Mouse (Mus musculus) adipocyte (in vitro differentiated cells): Measurements from ENCODE around the gene Tspo.

Experiments used
- DNase-seq: peaks from one replicate; pipeline ENCODE4 v3.0.0-alpha.2; 2016; ENCODE audit warnings: low spot score

Gene Tspo

DNA sequence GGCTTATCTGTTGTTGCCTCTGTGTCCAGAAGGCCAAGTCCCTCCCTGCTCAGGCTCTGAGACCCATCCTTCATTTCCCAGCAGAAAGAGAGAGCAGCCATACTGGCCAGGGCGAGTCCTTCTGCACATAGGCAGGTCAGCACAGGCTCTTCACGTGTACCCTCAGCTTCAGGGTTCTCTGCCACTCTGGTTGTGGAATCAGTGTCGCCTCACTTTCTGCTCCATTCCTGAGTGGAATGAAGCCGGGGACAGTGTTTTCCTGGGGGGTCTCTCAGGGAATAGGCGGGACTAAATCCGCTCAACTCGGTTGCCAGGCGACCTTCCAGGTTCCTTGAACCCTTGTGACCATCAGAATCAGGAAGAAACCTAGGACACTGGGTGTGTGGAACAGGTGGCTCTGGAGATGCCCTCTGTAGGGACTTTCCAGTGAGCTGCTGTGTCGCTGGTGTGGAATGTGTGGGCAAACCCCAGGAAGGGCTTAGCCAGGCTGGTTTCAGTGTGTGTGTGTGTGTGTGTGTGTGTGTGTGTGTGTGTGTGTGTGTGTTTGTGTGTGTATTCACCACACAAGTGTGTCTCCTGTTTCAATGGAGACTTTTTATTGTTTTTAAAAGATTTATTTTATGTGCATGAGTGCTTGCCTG lies 21.6 kb upstream of the Tspo start:
- DNase-seq = no peak

GRCm38 (mm10) chr15:83546029-83546428 lies 17.4 kb upstream of the Tspo start:
- no peak for DNase-seq

- no peak for DNase-seq
Measured at GRCm38 (mm10) chr15:83547144-83547543, 16.2 kb upstream of the Tspo start.

GRCm38 (mm10) chr15:83550137-83550536 lies 13.3 kb upstream of the Tspo start:
- DNase-seq = no peak

DNA sequence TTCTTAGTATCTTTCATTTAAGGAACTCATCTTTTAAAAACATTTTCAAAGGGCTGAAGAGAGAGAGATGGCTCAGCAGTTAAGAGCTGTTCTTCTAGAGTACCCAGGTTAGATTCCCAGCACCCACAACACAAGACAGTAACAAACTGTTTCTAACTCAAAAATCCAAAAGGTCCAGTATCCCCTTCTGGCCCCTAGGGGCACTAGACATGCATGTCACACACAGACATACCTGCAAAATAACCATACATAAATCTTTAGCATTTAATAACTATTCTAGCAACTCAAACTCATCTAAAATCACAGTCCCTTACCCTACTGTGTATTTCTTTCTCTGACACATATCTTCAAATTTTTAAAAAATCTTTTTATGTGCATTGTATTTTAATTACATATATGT lies 9.6 kb upstream of the Tspo start:
- no peak for DNase-seq

- DNase-seq = peak; percentile 77
Measured at GRCm38 (mm10) chr15:83555161-83555974, 8.0 kb upstream of the Tspo start.

- DNase-seq = no peak
Measured at GRCm38 (mm10) chr15:83560941-83561477, 2.4 kb upstream of the Tspo start.

- DNase-seq = peak; percentile 98
Measured at GRCm38 (mm10) chr15:83562626-83563270, 644 bp upstream of the Tspo start.

DNA sequence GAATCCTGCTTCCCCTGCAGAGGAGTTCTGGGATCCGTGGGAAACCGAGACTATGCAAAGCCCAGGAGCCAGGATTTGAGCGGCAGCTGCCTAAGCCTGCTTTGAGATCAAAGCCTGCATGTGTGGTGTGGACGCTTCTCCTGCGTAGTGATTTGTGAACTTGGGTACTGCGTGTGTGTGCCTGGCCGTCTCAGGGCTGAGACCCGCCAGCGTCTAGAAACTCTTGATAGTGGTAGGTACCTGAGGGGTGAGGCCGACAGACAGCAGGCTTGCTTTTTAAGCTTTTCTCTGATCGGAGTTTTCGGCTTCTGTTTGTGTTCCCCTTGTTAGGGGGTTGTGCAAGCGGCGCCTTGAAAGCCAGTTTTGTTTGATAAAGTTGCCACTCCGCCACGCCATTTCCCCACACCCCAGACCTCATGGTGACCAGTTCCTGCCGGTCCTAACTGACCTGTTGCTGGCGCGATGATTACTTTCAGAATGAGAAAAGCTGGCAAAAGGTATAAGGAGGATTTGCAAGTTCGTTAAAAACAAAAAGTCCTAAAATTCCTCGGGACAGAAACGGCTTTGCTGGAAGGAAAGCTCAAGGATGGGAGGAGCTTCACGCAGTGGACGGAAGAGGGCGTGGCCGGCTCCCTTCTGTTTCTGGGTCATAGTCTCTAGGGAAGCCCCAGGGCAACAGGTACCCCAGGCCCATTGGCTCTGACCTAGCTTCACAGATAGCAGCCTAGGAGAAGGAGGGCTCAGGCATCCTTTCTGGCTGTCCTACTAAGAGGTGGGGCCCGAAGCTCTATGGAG lies 662 bp downstream of the Tspo start:
- peak; percentile 90 for DNase-seq

- DNase-seq = peak; percentile 77
Measured at GRCm38 (mm10) chr15:83565434-83565833, 2.0 kb downstream of the Tspo start.

DNA sequence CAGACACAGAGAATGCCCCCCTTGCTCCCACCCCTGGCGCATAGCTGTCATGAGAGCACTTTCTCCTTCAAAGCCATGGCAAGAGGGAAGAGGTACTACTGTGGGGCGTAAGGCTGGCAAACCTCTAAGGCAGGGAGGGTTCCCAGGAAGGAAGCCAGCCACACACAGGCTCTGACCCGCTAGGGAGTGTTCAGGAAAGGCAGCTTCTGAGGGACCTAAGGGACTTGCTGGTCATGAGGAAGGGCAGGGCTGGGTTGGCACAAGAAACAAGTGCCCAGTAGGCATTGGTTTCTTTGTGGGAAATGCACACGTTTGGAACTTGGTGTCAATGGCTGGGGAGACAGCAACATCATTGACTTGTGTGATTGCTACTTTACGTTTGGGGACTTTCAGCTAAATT lies 2.6 kb downstream of the Tspo start:
- DNase-seq = peak; percentile 79

DNA sequence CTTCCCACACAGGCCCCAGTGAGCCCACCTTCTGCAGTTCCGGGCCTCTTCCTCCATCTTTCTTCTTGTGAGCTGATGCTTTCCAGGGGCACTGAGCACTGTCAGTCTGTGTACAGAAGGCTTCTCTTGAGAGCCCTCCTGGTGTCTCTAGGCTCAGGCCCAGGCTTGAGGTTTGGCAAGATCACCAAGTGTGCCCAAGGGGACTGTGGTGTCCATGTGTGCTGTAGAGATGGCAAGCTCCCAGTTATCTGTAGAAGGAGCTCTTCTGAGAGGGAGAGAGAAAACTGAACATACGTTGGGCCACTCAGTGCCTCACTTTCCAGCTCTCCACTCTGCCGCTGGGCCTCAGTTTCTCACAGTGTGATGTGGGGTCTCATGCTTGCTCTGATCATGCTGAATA lies 4.3 kb downstream of the Tspo start:
- peak; percentile 92 for DNase-seq

DNA sequence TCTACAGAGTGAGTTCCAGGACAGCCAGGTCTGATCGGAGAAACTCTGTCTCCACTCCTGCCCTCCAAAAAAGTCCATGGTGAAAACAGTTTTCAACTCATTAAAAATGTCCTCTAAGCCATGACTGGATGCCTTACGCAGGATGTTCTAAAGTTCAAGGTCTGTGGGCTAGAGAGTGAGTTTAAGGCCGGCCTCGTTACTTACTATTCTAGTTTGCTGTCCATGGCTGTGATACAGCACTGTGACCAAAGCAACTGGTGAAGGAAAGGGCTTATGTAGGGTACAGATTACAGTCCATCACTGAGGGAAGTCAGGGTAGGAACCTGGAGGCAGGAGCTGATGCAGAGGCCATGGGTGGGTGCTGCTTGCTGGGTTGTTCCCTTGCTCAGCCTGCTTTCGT lies 5.2 kb downstream of the Tspo start:
- no peak for DNase-seq

GRCm38 (mm10) chr15:83569682-83570081 lies 6.3 kb downstream of the Tspo start:
- DNase-seq = no peak

- no peak for DNase-seq
Measured at GRCm38 (mm10) chr15:83570641-83571040, 7.2 kb downstream of the Tspo start.

- peak; percentile 99 for DNase-seq
Measured at GRCm38 (mm10) chr15:83571636-83572035, 8.2 kb downstream of the Tspo start.

DNA sequence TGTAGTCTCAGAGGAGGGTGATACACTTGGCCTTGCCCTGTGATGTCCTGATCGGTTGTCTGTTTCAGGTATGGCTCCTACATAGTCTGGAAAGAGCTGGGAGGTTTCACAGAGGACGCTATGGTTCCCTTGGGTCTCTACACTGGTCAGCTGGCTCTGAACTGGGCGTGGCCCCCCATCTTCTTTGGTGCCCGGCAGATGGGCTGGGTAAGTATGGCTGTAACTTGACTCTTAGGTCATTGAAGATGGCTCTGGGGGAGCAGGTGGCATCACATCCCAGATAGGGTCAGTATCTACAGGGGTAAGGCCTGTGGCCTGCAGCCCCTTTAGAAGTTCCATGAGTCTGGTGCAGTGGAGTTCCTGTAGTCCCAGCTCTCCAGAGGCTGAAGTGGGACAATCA lies 8.7 kb downstream of the Tspo start:
- DNase-seq = no peak

- DNase-seq = no peak
Measured at GRCm38 (mm10) chr15:83573606-83574005, 10.2 kb downstream of the Tspo start.

- DNase-seq = peak; percentile 81
Measured at GRCm38 (mm10) chr15:83574731-83575351, 11.4 kb downstream of the Tspo start.

DNA sequence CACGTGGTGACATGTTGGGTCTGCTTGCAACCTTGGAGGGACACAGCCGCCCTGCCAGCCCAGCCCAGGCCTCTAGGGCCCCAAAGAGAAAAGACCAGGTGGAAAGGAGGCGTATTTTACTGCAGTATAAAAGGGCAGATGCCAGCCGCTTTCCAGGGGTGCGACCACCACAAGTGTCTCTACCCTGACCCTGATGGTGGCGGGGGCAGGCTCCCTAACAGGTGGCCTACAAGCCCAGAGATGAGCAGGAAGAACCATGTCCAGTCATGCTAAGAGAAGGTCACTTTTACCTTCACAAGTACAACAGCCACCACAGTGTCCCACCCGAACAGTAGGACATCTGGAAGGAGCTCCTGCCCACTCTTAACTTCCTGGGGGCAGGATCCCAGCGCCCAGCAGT lies 12.2 kb downstream of the Tspo start:
- DNase-seq = no peak

GRCm38 (mm10) chr15:83576651-83577050 lies 13.3 kb downstream of the Tspo start:
- no peak for DNase-seq

GRCm38 (mm10) chr15:83582931-83583330 lies 19.5 kb downstream of the Tspo start:
- DNase-seq = no peak
